26 mouse cellular contexts compared by ENCODE assay signal in the genomic region with DNA sequence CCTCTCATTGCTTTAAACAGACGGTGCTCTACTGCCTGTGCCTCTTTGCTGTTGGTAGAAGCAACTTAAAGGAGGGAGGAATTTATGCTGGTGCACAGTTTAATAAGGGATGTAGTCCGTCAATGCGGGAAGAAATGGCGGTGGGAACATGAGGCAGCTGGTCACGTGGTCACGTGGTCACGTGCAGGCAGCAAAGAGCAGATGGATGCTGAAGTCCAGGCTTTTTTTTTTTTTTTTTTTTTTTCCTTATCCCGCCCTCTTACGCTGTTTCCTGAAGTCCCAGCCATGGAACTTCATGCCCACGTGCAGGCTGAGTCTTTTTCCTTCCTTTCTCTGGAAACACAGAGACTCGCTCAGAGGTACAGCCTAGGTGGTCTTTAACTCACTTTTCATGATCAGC.
"Had no signal": no experiment of that assay in that cellular context is flagged by ENCODE, and none has a peak within 500 bp of the region (broad histone marks: within the 10 kb centered on the region; RNA-seq: fewer than 3 reads in every experiment).

No protein-coding gene starts in this region.

- H3K9me3 ChIP-seq: embryonic facial prominence, embryonic 10.5 days; embryonic facial prominence, embryonic 12.5 days; embryonic facial prominence, embryonic 13.5 days; embryonic facial prominence, embryonic 15.5 days; forebrain, embryonic 10.5 days; forebrain, embryonic 12.5 days; forebrain, embryonic 13.5 days; forebrain, embryonic 15.5 days; heart, embryonic 10.5 days had no signal

- H3K9ac ChIP-seq: embryonic facial prominence, embryonic 12.5 days; embryonic facial prominence, embryonic 13.5 days; embryonic facial prominence, embryonic 15.5 days; forebrain, embryonic 12.5 days; forebrain, embryonic 13.5 days; forebrain, embryonic 15.5 days; forebrain, postnatal 0 days had no signal

- H3K27me3 ChIP-seq: embryonic facial prominence, embryonic 12.5 days; embryonic facial prominence, embryonic 13.5 days; embryonic facial prominence, embryonic 15.5 days; forebrain, embryonic 12.5 days; forebrain, embryonic 13.5 days; forebrain, embryonic 15.5 days had no signal

- H3K4me3 ChIP-seq: embryonic facial prominence, embryonic 10.5 days; embryonic facial prominence, embryonic 12.5 days; embryonic facial prominence, embryonic 13.5 days; embryonic facial prominence, embryonic 15.5 days; erythroblast, embryonic 14.5 days; forebrain, embryonic 10.5 days; forebrain, embryonic 12.5 days; forebrain, embryonic 13.5 days; forebrain, embryonic 15.5 days; gastrocnemius, adult 2 months; heart, adult 2 months; heart, embryonic 10.5 days had no signal

- DNase-seq: cerebellum, adult 8-10 months; cerebellum, adult 9-10 months; cerebellum, adult 9-11 months; cerebellum, postnatal 10 days; cerebellum, postnatal 14 days; cerebellum, postnatal 25 days; cerebellum, postnatal 36 days; embryo, embryonic 11 days; forebrain, postnatal 0 days; gastrocnemius, adult 2 months; gastrocnemius, postnatal 10 days; gastrocnemius, postnatal 14 days; gastrocnemius, postnatal 25 days; gastrocnemius, postnatal 36 days; heart, adult 18-20 months; heart, adult 2 months had no signal

- H3K36me3 ChIP-seq: embryonic facial prominence, embryonic 12.5 days; embryonic facial prominence, embryonic 13.5 days; embryonic facial prominence, embryonic 15.5 days; forebrain, embryonic 12.5 days; forebrain, embryonic 15.5 days; heart, embryonic 10.5 days had no signal

- H3K27ac ChIP-seq: embryonic facial prominence, embryonic 10.5 days; embryonic facial prominence, embryonic 12.5 days; embryonic facial prominence, embryonic 13.5 days; embryonic facial prominence, embryonic 15.5 days; forebrain, embryonic 10.5 days; forebrain, embryonic 12.5 days; forebrain, embryonic 13.5 days; forebrain, embryonic 15.5 days; gastrocnemius, adult 2 months; heart, adult 2 months; heart, embryonic 10.5 days had no signal
